Mouse (Mus musculus): Measurements from ENCODE around the gene Anp32e.
"Not testable (repeated sequence)": the region's sequence is repeated elsewhere in the genome, so short reads cannot be mapped to it uniquely, and the experiment has no call there.

Gene Anp32e

DNA sequence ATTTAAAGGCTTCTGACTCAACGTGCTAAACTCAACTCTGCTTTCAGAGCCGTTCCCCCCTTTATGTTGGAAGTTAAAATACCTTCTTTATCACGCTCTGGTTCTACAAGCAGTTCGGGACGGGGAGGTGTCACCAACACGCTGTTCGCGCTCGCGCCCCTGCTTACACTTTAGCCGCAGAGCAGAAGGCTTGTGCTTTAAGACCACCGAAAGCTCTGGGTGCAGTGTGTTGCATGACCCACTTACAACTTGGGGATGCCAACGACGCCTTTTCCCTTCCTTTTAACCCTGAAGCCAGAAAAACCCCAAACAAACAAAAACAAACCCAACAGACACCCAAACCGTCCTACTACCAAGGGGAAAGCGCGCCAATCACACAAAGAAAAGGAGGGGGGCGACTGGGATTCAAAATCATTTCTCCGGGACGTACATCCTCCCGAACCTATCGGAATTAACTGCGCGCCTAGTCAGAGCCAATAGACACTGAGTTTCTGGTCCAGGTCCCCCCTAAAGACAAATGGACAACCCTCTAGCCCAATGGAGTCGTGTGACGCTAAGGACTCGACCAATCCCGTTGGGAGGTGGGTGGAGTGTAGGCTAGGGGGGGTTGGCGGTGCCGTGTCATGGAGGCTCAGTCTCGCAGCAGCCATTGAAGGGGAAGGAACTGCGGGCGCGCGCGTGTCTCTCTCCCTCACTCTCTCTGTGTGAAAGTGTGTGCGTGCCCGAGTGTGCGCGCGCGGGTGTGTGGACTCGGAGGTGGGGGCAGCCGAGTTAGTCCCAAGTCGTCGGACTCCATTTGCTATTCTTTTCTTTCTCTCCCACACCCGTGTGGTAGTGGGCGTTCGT, at the start of gene Anp32e:
Gene Anp32e (plus strand): TSS at position 589 of the 846 bp plus-strand sequence.
- peak; percentile 98 for DNase-seq (ENCODE audit: low read depth)

DNA sequence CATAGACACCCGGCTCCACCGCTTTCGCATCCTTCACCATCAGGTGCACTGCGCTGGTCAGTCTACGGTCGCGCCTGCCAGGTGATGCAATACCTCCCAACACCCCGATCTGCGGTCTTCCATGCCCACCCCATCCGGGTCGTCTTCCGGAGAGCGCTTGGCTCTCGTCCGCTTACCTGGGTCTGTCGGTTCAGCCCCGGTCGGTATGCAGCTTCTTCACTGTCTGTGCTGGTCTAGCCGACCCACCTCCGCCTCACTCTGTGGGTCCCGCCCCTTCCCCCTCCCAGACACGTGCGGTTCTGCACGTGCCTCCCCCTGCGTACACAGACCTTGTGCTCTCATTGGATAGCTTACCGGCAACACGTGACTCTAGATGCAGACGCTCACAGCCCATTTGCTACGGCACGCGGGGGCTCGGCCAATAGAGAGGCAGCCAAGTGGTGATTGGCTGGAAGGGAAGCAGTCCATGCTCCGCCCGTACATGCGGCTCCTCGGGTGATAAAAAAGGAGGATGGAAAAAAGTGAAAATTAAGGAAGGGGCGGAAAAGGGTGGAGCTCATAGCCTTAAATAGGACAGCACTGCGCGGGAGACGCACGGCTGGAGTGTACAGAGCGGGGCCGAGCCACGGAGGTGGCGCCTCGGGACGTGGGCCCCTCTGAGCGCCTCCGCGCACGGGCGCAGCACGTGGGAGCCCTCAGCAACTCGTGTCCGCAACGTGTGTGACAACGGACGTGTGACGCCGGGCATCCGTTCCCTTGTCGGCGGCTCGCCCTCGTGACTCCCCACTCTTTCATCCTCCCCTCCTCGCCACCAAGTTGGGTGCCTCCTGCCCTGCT, 46.8 kb upstream of the Anp32e start, which contains the start of gene Ciart:
Gene Ciart (minus strand): TSS at position 273 of the 837 bp plus-strand sequence.
- peak; percentile 86 for DNase-seq (ENCODE audit: low read depth)

DNA sequence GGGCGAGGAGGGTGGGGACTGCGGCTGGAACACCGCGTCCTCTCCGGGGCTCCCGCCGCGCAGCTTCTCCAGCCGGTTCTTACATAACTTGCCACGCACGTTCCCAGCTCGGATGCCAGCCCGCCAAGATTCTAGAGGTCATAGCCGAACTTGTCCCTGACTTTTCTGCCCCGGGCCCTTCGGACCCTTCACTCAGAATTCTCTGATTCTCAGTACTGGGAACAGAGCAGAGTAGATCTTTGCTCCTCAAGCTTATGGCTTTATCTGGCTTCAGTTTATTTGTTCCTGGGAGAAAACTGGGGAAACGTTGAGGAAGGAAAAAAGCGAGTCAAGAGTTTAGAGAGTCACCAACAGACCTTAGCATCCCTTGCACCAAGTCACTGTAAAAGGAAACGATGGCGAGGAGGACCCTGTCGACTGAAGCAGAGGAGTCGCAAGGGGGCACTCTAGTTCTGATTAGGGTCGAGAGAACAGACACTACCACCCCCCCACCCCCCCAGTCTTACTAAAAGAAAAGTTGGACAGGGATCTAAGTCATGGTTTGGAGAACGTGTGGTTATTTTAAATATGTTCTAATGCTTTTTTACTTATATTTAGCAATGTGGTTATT, 46.1 kb upstream of the Anp32e start:
- DNase-seq (ENCODE audit: low read depth): no peak

DNA sequence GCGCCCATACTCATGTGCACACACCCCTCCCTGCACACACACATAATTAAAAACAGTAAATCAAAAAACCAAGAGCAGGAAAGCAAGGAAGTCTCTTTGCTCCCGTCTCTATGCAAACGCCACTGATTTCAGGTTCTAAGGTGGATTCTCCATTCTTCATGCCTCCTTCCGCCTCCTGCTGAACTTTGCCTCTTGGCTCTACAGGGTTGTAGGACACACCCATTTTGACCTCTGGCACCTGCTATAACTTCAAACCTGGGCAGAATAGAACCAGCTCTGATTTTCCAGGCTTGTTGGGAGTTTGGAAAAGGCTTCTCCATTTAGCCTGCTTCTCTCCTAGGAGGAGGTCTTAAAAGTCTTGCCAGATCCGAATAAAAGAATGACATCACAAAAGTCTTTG, 44.6 kb upstream of the Anp32e start:
- DNase-seq (ENCODE audit: low read depth): no peak

DNA sequence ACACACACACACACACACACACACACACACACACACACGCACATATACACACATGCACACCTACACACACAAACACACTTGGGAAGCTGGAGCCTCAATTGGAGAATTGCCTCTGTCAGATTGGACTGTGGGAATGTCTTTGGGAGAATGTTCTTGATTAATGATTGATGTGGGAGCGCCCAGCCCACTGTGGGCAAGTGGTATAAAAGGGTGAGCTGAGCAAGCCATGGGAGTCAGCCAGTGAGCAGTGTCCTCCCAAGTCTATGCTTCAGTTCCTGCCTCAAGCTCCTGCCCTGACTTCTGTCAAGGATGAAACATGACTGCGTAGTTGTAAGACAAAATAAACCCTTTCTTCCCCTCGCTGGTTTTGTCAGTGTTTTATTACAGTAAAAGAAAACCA, 41.5 kb upstream of the Anp32e start:
- DNase-seq (ENCODE audit: low read depth): no peak

DNA sequence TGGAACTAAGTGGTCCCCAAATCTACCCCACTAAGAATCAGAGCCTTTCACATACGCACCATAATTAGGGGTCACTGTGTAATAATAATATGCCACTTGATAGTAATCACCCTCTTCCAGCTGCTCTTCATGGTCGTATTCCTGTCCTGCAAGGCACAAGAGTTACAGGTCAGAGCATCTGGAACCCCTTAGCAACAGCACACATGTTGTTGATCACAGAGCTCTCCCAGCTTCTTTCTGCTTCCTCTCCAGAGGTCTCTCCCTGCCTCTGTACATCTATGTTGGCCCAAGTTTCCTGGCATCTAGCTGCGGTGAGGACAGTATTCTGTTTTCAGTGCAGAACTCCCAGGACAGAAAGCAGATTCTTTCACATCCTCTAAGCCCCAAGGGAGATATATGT, 39.4 kb upstream of the Anp32e start:
- DNase-seq (ENCODE audit: low read depth): no peak

DNA sequence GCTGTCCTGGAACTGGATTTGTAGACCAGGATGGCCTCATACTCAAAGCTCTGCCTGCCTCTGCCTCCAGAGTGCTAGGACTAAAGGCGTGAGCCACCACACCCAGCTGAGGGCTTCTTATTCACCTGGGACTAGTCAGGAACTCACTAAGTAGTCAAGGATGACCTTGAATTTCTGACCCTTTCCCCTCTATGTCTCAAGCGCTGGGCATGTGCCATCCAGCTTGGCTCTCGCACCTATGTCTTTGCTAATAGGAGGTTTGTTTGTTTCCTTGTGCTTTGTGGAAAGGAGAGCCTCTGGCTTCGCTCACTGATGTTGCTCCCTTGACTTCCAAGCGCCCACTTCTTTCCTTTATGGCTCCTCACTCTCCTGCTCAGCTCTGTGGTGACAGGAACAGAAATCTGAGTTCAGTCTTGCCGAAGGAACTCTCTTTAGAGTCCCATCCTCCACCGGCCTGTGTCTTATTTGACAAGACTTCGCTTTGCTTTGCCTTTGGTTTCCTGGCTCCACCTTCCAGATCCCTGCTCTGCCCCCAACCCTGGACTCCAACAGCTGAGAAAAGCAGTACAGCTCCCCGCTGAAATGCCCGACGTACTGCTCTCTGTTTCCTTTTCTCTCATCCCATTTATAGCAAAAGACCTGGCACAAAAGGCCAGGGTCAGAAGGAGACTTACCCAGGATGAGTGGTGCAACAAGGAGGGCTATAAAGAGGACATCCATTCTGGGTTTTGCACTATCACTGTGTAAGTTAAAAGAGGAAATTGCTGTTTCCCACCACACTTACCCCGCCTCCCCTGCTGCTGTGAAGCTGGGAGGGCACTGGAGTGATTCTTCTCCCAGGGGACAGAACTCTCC, 37.6 kb upstream of the Anp32e start, which contains the start of gene BC028528:
Gene BC028528 (minus strand): TSS at position 795 of the 855 bp plus-strand sequence.
- DNase-seq (ENCODE audit: low read depth): no peak

DNA sequence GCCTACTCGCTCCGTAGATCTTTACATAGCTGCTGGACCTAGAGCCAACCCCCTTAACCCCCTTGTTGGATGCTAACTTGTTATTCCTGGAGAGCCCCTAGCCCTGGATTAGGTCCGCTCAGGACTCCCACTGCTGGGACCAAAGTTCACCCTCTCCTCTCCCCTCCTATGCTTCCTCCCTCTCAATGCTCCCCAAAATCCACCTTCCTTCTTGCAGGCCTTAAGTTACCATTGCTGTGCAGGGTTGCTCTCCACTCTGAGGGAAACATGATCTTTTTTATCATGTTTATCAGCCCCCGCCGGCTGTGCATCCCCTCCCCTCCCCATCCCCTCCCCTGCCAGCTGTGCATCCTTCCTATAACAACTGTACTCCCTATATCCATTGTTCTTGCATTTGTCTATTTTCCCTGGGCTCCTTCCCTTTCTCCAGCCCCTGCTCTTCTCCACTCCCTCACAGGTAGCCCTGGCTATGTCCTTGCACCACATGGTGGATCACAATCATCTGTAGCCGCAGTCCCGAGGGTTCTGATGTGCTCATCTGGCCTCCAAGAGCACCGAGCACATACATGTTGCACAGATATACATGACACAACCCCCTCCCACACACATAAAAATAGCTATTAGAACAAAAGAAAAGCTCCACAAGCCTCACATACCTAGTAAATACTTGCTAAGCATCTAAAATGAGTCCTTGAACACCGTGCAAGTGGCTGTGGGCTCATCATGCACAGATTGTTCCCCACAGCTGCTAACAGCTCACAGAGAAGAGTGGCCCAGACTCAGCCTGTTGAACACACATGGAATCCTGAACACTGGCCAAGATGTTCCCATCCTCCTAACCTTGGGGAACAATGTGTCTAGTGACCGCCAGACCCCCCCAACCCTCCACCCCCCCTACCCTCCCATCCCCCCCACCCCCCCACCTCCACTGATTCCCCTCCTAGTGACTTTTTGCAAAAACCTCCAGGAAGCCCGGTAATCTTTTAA, 36.7 kb upstream of the Anp32e start:
- no peak for DNase-seq (ENCODE audit: low read depth)

DNA sequence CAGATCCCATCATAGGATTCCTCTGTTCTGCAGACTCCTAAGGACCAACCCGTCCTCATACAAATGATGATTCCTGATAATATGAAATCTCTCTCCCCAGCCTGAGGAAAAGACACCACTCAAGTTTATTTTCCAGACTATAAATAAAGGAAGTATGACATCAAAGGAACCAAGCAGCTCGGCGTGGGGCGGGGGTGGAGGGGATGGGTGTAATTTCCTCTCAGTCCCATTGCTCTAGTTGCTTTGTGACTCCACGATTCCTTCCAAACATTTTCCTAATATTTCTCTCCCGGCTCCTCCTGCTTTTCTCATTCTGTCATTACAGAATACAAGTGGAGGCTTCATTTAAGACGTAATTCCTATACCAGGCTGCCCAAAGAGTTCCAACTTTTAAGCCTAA, 35.9 kb upstream of the Anp32e start:
- DNase-seq (ENCODE audit: low read depth): no peak

DNA sequence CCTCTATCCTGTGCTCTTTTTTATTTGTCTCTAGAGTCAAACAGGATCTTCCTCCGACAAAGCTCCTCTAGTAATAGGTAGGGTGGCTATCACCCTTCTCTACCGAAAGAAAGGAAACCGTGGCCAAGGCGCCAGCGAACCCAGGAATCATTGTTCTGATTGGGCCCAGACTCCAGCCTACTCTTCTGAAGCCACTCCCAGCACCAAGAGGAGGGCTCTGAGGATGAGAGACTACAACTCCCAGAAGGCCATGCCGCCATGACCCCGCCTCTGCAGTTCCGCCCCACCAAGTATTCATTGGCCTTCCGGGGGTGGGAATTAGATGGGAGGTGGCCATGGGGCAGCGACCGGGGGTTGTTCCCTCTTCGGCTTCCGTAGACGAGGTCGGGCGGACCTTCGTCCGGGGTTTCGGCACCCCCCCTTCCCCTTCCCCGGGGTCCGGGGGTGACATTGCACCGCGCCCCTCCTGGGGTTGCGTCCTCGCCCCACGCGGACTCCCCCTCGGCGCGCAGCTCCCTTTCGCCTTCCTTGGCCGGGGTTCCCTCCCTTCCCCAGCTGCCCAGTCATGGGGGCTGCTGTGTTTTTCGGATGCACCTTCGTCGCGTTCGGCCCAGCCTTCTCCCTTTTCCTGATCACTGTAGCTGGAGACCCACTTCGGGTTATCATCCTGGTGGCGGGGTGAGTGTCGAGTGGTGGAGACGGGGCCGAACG, 35.3 kb upstream of the Anp32e start, which contains the start of gene Aph1a:
Gene Aph1a (plus strand): TSS at position 364 of the 711 bp plus-strand sequence.
- DNase-seq (ENCODE audit: low read depth): peak; percentile 93

DNA sequence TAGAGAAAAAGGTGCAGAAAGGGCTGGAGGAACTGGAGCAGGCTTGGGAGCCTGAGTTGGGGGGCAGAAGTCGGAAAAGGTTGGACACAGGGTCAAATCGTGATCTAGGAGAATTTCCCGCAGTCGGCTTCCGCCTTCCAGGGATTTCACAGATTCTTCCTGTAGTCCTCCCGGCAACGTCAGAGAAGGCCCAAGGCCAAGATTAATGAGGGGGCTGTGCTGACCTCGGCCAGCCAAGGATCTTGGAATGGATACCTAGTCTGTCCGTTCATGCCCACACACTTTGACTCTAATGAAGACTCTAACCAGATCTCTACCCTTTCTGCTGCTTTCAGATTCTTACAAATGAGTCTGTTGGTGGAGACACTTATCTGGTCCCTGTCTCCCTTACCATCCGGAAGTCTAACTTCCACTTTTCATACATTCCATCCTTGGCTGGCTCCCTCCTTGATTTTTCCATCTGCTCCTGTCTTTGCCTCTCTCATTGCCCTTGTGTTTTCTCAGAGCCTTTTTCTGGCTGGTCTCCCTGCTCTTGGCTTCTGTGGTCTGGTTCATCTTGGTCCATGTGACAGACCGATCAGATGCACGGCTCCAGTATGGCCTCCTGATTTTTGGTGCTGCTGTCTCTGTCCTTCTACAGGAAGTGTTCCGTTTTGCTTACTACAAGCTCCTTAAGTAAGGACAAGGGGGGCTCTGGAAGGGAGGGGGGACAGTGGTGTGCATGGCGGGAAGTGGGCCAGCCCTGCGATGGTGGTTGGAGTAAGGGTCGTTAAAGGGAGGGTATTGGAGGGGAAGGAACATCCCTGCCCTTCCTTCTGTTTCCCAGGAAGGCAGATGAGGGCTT, 34.5 kb upstream of the Anp32e start:
- DNase-seq (ENCODE audit: low read depth): no peak

DNA sequence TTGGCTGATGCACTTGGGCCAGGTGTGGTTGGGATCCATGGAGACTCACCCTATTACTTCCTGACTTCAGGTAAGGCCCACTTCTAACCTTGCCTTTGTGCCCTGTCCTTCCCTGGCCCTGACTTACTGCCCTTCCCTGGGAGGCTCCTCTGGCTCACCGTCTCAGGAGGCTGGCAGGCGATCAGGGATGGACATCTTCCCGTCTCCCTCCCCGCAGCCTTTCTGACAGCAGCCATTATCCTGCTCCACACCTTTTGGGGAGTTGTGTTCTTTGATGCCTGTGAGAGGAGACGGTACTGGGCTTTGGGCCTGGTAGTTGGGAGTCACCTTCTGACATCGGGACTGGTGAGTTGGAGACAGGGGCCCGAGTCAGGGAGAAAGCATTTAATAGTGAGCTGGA, 33.5 kb upstream of the Anp32e start:
- not testable (repeated sequence) for DNase-seq (ENCODE audit: low read depth)

DNA sequence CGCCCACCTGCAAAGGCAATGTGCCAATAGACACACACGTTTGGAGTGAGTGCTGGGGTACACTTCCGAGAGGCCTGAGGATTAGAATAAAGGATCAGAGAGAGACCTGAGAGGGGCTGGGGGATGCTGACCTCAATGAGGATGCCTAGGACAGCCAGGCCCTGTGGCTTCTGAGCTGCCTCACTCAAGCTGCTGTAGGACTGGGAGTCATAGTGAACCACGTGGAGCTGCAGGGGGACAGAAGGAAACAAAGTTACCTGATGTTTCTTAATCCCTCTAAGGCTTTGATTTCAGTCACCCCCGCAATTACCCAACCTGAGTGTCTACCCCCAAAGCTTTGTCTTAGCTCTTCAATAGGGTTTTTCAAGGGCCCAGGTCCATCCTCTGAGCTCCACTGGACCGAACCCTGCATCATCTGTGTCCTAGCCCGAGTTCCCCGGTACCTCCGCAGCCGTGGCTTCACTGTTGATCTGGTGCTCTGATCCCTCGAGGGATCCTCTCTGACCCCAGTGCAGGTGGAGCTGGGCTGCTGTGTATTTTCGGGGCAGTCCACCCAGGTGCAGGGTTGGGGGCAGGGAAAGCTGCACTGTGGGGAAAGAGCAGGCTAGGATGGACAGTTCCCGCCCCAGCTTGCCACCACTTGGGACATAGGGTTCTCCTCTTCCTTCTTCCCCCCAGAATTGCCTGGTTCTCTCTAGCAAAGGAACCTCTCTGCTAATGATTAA, 29.1 kb upstream of the Anp32e start:
- DNase-seq (ENCODE audit: low read depth): no peak

DNA sequence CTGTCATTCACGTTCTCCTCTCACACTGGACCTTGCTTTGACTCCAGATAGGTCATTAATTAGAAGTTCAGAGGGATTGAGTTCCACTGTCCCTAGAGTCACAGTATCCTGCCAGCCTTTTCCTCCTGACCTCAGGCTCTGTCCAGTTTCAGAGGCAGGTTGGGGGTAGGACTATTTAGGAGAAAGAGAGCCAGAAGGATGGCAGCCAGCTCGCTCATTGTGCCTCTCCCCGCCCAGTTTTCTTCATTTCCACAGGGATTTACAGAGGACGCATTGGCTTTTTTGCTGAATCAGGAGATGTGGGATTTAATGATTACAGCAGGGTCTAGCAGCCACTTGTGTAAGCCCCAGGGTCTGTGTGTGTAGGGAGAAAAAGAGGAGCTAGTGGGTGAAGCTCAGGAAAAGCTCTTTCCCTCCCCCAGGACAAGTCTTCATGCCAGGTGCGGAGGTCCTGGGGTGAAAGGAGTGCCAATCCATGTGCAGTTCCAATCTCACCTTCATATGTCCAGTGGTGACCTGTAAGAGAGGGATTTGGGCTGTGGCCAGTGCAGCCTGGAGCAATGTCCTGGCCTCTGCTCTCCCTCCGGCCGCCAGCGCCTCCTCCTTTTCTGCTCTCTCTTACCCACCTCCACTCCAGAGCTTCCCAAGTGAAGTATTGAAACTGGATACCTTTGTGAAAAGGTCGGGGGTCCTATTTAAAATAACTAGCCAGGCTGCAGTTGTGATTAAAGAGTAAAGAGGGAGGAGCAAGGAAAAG, 27.3 kb upstream of the Anp32e start:
- no peak for DNase-seq (ENCODE audit: low read depth)

DNA sequence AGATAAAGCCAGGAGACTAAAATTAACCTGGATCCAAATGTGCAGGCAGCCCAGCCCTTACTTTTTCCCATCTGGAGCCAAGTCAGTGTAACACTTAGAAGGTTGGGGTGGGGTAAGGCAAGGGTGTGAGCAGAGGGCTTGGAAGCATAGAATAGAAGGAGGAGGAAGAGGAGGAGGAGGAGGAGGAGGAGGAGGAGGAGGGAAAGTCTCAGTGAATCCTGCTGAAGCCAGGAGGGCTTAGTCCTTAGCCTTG, 26.7 kb upstream of the Anp32e start:
- DNase-seq (ENCODE audit: low read depth): no peak

DNA sequence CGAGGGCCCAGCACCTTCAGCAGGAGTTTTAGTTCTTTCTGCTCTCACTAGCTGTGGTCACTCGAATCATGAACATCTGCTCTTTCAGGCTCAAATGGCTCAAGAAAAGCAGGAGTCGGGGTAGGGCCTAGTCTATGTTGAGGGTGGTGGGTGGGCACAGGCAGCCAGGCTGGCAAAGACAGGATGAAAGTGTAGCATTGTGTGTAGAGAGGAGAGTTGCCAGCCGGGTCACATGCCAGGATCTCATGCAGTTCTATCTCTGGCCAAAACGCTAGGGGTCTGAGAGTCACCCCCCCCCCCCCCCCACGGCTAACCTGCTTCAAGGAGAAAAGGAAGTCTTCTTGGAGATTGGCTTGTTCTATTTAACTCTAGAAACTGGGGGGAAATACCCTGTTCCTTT, 26.4 kb upstream of the Anp32e start:
- DNase-seq (ENCODE audit: low read depth): no peak

DNA sequence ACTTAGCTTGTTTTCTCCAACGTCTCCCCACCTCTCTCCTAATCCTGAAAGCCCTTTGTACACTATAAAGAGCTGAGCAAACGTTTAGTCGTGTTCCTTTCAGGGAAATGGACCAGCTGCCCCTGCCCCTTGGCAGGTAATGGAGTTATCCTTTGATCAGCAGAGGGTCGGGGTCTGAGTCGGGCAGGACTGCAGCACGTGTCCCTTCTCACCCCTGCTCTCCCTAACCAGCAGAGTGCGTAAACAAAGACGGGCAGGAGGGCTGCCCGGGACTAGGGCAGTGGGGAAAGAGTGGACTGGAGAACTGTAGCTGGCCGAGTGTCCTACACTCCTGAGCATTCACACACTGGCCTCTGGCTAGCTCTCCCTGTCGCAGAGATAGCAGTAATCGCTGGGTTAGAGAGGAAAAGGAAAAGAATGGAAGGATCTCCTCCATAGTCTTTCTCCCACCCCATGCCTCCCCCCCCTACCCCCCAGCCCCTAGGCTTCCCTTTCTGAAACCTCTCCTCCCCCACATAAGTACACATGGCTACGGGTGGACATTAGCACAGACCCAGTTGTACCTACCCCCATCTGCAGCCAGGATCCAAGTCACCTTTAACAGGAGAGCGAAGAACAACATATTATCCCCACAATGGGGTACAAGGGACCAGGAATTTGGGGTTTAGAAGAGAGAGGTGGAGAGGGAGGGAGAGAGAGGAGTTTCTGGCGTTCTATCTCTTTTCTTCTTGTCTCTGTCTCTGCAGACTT, 25.1 kb upstream of the Anp32e start:
- no peak for DNase-seq (ENCODE audit: low read depth)
